Mouse (Mus musculus) frontal cortex, postnatal 10 days (tissue): ENCODE measurements around the gene Gng8.

ENCODE experiments used
- DNase-seq, 2 experiments: peaks; one replicate each; pipeline ENCODE4 v3.0.0; 2022; ENCODE audit warnings: low spot score in 2 of 2, mixed read lengths in 1 of 2

Gene Gng8

GRCm38 (mm10) chr7:16907842-16908241 is 16.3 kb downstream of the Gng8 start:
- DNase-seq: no peak

- DNase-seq: no peak
These were observed 16.8 kb downstream of the Gng8 start for GRCm38 (mm10) chr7:16908367-16908766.

GRCm38 (mm10) chr7:16908859-16909258 is 17.3 kb downstream of the Gng8 start:
- no peak for DNase-seq

GRCm38 (mm10) chr7:16909909-16910308 is 18.3 kb downstream of the Gng8 start:
- no peak for DNase-seq

- DNase-seq: no peak
These were observed 20.3 kb downstream of the Gng8 start for GRCm38 (mm10) chr7:16911904-16912303.

- no peak for DNase-seq
These were observed 20.8 kb downstream of the Gng8 start for GRCm38 (mm10) chr7:16912360-16912759.

GRCm38 (mm10) chr7:16913806-16914452 is 22.3 kb downstream of the Gng8 start:
- DNase-seq: peak in 1 of 2 experiments; percentile 69

GRCm38 (mm10) chr7:16914453-16915343 is 23.1 kb downstream of the Gng8 start:
- no peak for DNase-seq

GRCm38 (mm10) chr7:16915461-16916340 is 24.1 kb downstream of the Gng8 start:
- no peak for DNase-seq

GRCm38 (mm10) chr7:16916342-16917265 is 25.0 kb downstream of the Gng8 start:
- no peak for DNase-seq

- no peak for DNase-seq
These were observed 25.9 kb downstream of the Gng8 start for GRCm38 (mm10) chr7:16917447-16917846.

- peak in 1 of 2 experiments; percentile 53 for DNase-seq
These were observed 26.4 kb downstream of the Gng8 start for GRCm38 (mm10) chr7:16918014-16918413.

- no peak for DNase-seq
These were observed 27.1 kb downstream of the Gng8 start for GRCm38 (mm10) chr7:16918670-16919069.

- DNase-seq: no peak
These were observed 28.0 kb downstream of the Gng8 start for GRCm38 (mm10) chr7:16919395-16920149.

- no peak for DNase-seq
These were observed 28.6 kb downstream of the Gng8 start for GRCm38 (mm10) chr7:16920150-16920579.

- DNase-seq: peak in 1 of 2 experiments; percentile 49
These were observed 29.5 kb downstream of the Gng8 start for GRCm38 (mm10) chr7:16920818-16921791.

- DNase-seq: peak in 1 of 2 experiments; percentile 28
These were observed 30.3 kb downstream of the Gng8 start for GRCm38 (mm10) chr7:16921881-16922335.

- DNase-seq: peak in 1 of 2 experiments; percentile 42
These were observed 30.9 kb downstream of the Gng8 start for GRCm38 (mm10) chr7:16922360-16922973.
